Mouse (Mus musculus) bone marrow macrophage, adult 2 months (primary cell): ENCODE measurements at regions not wholly inside any gene's neighbourhood (a gene's known extent, or its start where the extent isn't known, plus 50 kb on each side); places are given as distances from the start of the nearest gene placed in this dataset.

Experiments
- CTCF ChIP-seq: IDR thresholded peaks from 2 replicates; pipeline ENCODE4 v1.5.1; 2012; ENCODE audit warnings: low read depth, mild to moderate bottlenecking, low read length, moderate library complexity
- POLR2A ChIP-seq: IDR thresholded peaks from 2 replicates; pipeline ENCODE4 v1.6.1; 2012; ENCODE audit warnings: mild to moderate bottlenecking, low read depth, low read length, borderline replicate concordance

DNA sequence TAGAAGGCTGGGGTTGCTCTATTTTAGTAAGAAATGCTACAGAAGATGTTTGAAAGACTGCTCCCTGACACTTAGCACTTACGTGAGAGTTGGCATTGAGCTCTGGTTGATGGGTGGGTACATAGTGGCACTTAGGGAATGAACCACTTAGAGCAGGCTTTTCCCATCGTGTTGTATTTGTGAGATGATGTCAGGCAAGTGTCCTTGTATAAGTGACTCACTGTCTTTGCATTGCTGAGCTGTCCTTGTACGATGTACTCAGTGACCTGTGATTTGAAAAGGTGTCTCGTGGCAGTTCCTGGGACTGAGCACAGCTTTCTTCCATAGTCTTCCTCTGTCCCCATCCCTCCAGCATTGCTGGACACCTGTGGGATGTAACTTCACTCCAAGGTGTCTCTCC is 165.9 kb downstream of the 1700129C05Rik start:
- TF ChIP-seq POLR2A (no peak), CTCF (no peak)
